Mouse (Mus musculus) C2C12 (cell line): ENCODE measurements around the gene Sbpl. TPM values are rescaled to one million over a fixed set of nuclear protein-coding genes. Genes with fewer than 3 reads are reported as not detected.
A peak's percentile ranks its signal among the peaks of the same experiment; 100 is the strongest.

Source experiments
- H3K27me3 ChIP-seq: one replicate; pipeline ENCODE4 v1.6.1; 2011; ENCODE audit not compliant: control insufficient read depth, insufficient read depth, insufficient read length
- H3K36me3 ChIP-seq: one replicate; pipeline ENCODE4 v1.6.1; 2011; ENCODE audit not compliant: control insufficient read depth, insufficient read depth
- H3K4me3 ChIP-seq: one replicate; pipeline ENCODE4 v1.5.1; 2011; ENCODE audit warnings: mild to moderate bottlenecking, control low read depth; ENCODE audit not compliant: poor library complexity, insufficient read depth, severe bottlenecking
- H3K79me2 ChIP-seq: one replicate; pipeline ENCODE4 v1.6.1; 2011; ENCODE audit not compliant: control insufficient read depth, insufficient read depth
- H3K79me3 ChIP-seq: one replicate; pipeline ENCODE4 v1.6.1; 2011; ENCODE audit warnings: low read depth, control low read depth
- H3ac ChIP-seq: one replicate; pipeline ENCODE3; 2011; ENCODE audit warnings: low read depth; ENCODE audit not compliant: control insufficient read depth, insufficient read length
- CEBPB ChIP-seq: IDR thresholded peaks from one replicate; pipeline ENCODE4 v1.6.1; 2011; ENCODE audit warnings: low read depth, mild to moderate bottlenecking, control low read depth, moderate library complexity
- CTCF ChIP-seq: IDR thresholded peaks from one replicate; pipeline ENCODE4 v1.5.1; 2011; ENCODE audit not compliant: control insufficient read depth, insufficient read depth, insufficient read length
- FOSL1 ChIP-seq: IDR thresholded peaks from one replicate; pipeline ENCODE4 v1.8.0; 2011; ENCODE audit warnings: mild to moderate bottlenecking, low read length; ENCODE audit not compliant: poor library complexity, insufficient read depth, severe bottlenecking
- MAX ChIP-seq: IDR thresholded peaks from one replicate; pipeline ENCODE4 v1.6.1; 2011; ENCODE audit warnings: mild to moderate bottlenecking, control low read depth
- MYOD1 ChIP-seq: IDR thresholded peaks from one replicate; pipeline ENCODE4 v1.6.1; 2011; ENCODE audit warnings: low read depth; ENCODE audit not compliant: control insufficient read depth, insufficient read length
- MYOG ChIP-seq: IDR thresholded peaks from one replicate; pipeline ENCODE4 v1.6.1; 2011; ENCODE audit not compliant: control insufficient read depth, insufficient read length; ENCODE audit errors: extremely low read depth
- USF1 ChIP-seq: IDR thresholded peaks from one replicate; pipeline ENCODE4 v1.6.1; 2011; ENCODE audit warnings: low read depth, mild to moderate bottlenecking, control low read depth, moderate library complexity
- long read RNA-seq, 2 experiments: library from polyadenylated mRNA; unstranded; transcript quantifications; one replicate each; pipeline ENCODE4 v2.0.0; 2019 to 2020
- polyA plus RNA-seq: library from polyadenylated mRNA; unstranded; fragments of >200 nt; fragmentation: generic; extraction: Trizol; gene quantifications from one replicate; pipeline ENCODE4 v1.2.1, GENCODE M21; 2012; ENCODE audit warnings: missing spikeins

Gene Sbpl
- polyA plus RNA-seq, result not detected
- long read RNA-seq, experiment 1, result 0 reads
- long read RNA-seq, experiment 2, result 0 reads

- peaks cover 29% of the 10 kb centered on the region for H3K27me3 ChIP-seq
- no peaks in the 10 kb centered on the region for H3K79me3 ChIP-seq
- H3ac ChIP-seq, result no peak within 1 kb of the TSS
- TF ChIP-seq FOSL1 (no peak), MAX (no peak)
- H3K79me2 ChIP-seq, result no peaks in the 10 kb centered on the region
- H3K36me3 ChIP-seq, result no peaks in the 10 kb centered on the region
- H3K4me3 ChIP-seq, result no peak within 1 kb of the TSS
Measured at GRCm38 (mm10) chr17:23955174-23955573, at the start of gene Sbpl. Gene Sbpl, minus strand, starts transcription at chr17:23955274.

DNA sequence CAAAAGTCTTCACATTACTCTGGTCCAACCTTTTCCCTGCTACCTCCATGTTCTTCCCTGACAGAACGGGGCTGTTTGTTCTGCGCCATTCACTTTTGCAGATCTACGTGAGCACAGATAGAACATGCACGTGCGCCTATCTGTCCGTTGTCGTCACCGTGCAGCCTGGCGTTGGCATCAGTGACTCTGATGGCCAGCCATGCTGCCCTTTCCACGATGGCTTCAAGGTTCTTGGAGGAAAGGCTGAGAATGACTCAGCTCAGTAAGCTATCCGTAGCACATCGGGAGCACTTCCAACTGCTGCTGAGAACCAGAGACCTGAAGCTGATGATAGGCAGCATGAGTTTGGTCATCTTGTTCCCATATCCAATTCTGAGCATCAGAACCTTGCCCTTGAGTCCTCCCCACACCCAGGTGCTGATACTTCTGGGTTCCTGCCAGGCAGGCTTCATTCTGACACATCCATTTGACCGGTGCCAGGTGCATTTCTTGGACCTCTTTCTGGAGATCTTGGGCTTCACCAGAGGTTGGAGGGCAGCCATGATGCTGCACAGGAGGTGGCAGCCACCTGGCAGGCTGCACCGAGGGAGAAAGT, 49.1 kb upstream of the Sbpl start:
- no peak overlapping the region for H3ac ChIP-seq
- H3K79me2 ChIP-seq, result no peaks in the 10 kb centered on the region
- no peaks in the 10 kb centered on the region for H3K36me3 ChIP-seq
- TF ChIP-seq FOSL1 (no peak), CTCF (no peak), USF1 (no peak), MAX (no peak), CEBPB (no peak), MYOD1 (no peak), MYOG (no peak)
- H3K79me3 ChIP-seq, result no peaks in the 10 kb centered on the region
- no peaks in the 10 kb centered on the region for H3K27me3 ChIP-seq
- no peak overlapping the region for H3K4me3 ChIP-seq

- no peaks in the 10 kb centered on the region for H3K27me3 ChIP-seq
- H3K36me3 ChIP-seq, result no peaks in the 10 kb centered on the region
- H3ac ChIP-seq, result no peak overlapping the region
- no peak overlapping the region for H3K4me3 ChIP-seq
- H3K79me3 ChIP-seq, result no peaks in the 10 kb centered on the region
- TF ChIP-seq MYOD1, result peak; percentile 85
- TF ChIP-seq CTCF, result no peak
- TF ChIP-seq MAX, result peak; percentile 90
- TF ChIP-seq MYOG, result no peak
- TF ChIP-seq FOSL1, result peak; percentile 52
- no peak for TF ChIP-seq USF1
- peak; percentile 28 for TF ChIP-seq CEBPB
- no peaks in the 10 kb centered on the region for H3K79me2 ChIP-seq
Measured at GRCm38 (mm10) chr17:24000404-24000803, 45.3 kb upstream of the Sbpl start.

DNA sequence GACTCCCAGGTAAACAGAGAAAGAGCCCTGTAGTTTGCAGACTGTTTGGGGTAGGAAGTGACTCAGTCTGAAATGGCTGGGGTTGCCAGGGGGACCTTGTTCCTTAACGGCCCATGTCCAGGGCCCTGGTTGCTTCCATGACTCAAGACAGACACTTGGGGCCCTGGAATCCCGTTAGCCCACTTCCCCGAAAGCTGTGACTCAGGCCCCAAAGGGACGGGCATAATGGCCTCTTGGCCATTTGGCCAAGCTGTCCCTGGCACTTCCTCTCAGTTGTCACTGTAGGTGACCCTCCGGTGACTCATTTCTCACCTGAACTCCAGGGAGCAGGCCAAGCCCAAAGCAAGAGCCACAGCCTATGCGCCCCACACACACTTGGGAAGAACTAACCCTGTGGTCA, 43.3 kb upstream of the Sbpl start:
- H3K4me3 ChIP-seq, result no peak overlapping the region
- no peaks in the 10 kb centered on the region for H3K27me3 ChIP-seq
- no peaks in the 10 kb centered on the region for H3K36me3 ChIP-seq
- no peaks in the 10 kb centered on the region for H3K79me2 ChIP-seq
- H3ac ChIP-seq, result no peak overlapping the region
- H3K79me3 ChIP-seq, result no peaks in the 10 kb centered on the region
- TF ChIP-seq MYOG, result no peak
- peak; percentile 42 for TF ChIP-seq FOSL1
- TF ChIP-seq MYOD1, result peak; percentile 62

DNA sequence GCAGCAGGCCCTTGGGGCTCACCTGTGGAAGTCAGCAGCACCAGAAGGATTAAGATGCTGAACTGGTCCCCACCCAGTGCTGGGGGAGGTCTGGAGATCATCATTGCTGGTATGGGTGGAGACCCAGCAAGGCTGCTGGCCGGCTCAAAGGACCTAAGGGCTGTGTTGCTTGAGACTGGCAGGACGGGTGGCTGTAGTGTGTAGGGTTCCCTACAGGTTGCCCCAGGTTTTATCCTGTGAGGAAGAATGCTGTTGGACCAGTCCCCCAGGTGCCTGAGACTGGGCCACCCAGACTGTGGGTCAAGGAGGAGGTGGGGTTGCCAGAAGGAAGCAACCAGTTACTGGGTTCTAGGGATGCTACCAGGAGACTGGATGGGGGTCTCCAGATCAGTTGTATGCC, 42.8 kb upstream of the Sbpl start, which contains the start of gene Prss22:
Gene Prss22, minus strand, starts transcription at position 200 of the 400 bp plus-strand sequence.
- Histone ChIP-seq H3K4me3 (no peak within 1 kb of the TSS), H3K79me2 (no peaks in the 10 kb centered on the region), H3K79me3 (no peaks in the 10 kb centered on the region), H3ac (no peak within 1 kb of the TSS), H3K36me3 (no peaks in the 10 kb centered on the region), H3K27me3 (no peaks in the 10 kb centered on the region)
- TF ChIP-seq FOSL1 (no peak), MAX (no peak), CEBPB (no peak), CTCF (no peak)

GRCm38 (mm10) chr17:23995421-23995820, 40.3 kb upstream of the Sbpl start:
- Histone ChIP-seq H3ac (no peak overlapping the region), H3K4me3 (no peak overlapping the region), H3K27me3 (no peaks in the 10 kb centered on the region), H3K79me3 (no peaks in the 10 kb centered on the region), H3K36me3 (no peaks in the 10 kb centered on the region), H3K79me2 (no peaks in the 10 kb centered on the region)
- TF ChIP-seq USF1, result no peak
- no peak for TF ChIP-seq CTCF
- no peak for TF ChIP-seq MAX
- no peak for TF ChIP-seq CEBPB
- no peak for TF ChIP-seq MYOG
- no peak for TF ChIP-seq MYOD1
- TF ChIP-seq FOSL1, result no peak

DNA sequence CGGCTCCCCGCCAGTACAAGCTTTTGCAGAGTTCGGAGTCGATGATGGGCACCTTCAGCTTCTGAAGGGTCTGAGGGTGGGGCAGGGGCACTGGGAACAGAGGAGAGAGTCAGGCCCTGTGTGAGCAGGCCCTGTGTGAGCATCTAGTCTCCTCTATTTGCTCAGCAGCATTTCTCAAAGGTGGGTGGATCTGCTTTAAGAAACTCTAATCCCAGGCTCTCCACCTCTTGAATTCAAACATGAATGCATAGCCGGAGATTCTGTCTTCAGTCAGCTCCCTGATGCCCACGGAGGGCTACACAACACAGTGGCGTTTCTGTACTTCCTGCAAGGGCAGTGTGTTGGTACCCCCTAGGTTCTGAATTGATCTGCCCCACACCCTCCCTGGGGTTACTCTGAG, 39.6 kb upstream of the Sbpl start:
- no peaks in the 10 kb centered on the region for H3K27me3 ChIP-seq
- H3K79me3 ChIP-seq, result no peaks in the 10 kb centered on the region
- H3K36me3 ChIP-seq, result no peaks in the 10 kb centered on the region
- no peak overlapping the region for H3K4me3 ChIP-seq
- no peak overlapping the region for H3ac ChIP-seq
- H3K79me2 ChIP-seq, result no peaks in the 10 kb centered on the region
- TF ChIP-seq CTCF, result no peak
